Mouse (Mus musculus): Measurements from ENCODE around the gene Gm29049. TPM values are rescaled to one million over a fixed set of nuclear protein-coding genes. Genes with fewer than 3 reads are reported as not detected.
"Not testable (repeated sequence)": the region's sequence is repeated elsewhere in the genome, so short reads cannot be mapped to it uniquely, and the experiment has no call there.

Gene Gm29049
- total RNA-seq (2021), result not detected
- long read RNA-seq, experiment 1, result 0 reads
- long read RNA-seq, experiment 2, result 0 reads

DNA sequence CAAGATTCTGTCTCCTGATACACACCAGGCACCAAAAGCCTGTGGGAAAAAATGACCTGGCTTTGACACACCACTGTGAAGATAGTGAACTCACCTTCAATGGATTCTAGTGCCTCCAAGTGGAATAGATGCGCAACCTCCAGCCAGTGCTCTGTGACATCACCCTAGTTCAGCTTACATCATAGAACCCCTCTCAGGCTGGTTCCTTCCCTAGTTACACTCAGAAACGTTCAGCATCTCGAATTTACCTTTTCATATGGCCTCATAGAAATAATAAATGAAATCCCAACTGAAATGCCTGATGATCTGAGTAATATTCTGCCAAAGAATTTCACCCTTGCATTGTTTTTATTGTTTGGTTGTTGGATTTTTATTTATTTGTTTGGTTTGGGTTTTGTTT lies at the start of gene Gm29049:
TSS of gene Gm29049 (minus strand) at position 101 of the 400 bp plus-strand sequence.
- DNase-seq (ENCODE audit: low spot score in 2 of 2); H3K4me3 ChIP-seq; H3K27ac ChIP-seq: not testable (repeated sequence)

Other genes starting within 250 kb of the Gm29049 start
- not detected for gene Gm20825, start 74.3 kb upstream of the Gm29049 start, total RNA-seq (2021)